Comparison of ENCODE assay signal across 9 mouse cellular contexts in genomic region chr15:25446155-25446487, GRCm38 (mm10). TPM values are rescaled to one million over a fixed set of nuclear protein-coding genes. Genes with fewer than 3 reads are reported as not detected.
A peak's percentile ranks its signal among the peaks of the same experiment; 100 is the strongest.
DNase-seq lines count a peak whose midpoint lies in the region; ATAC-seq lines count a peak whose summit lies in the region.
"Had no signal": no experiment of that assay in that cellular context is flagged by ENCODE, and none has a peak within 500 bp of the region (broad histone marks: within the 10 kb centered on the region; RNA-seq: fewer than 3 reads in every experiment).

No protein-coding gene starts in this region.

- no peaks in the 10 kb centered on the region for H3K36me3 ChIP-seq in kidney, embryonic 15.5 days
- no peaks in the 10 kb centered on the region for H3K36me3 ChIP-seq in embryonic facial prominence, embryonic 14.5 days (ENCODE audit: control insufficient read depth, insufficient read depth, low read length)
- H3K36me3 ChIP-seq in hindbrain, embryonic 16.5 days (ENCODE audit: control insufficient read depth, insufficient read depth, low read length), result no peaks in the 10 kb centered on the region
- no peaks in the 10 kb centered on the region for H3K36me3 ChIP-seq in midbrain, embryonic 15.5 days (replicated peaks)

- no peak for ATAC-seq in kidney, embryonic 15.5 days (replicated peaks; ENCODE audit: low FRiP score)
- ATAC-seq in embryonic facial prominence, embryonic 14.5 days (ENCODE audit: low read depth), result no peak
- ATAC-seq in hindbrain, embryonic 16.5 days, result peak; percentile 16; the same call in 1 of the 2 replicates
- 0 out of 2 replicates have a peak, but pooled peaks have one; percentile 10 for ATAC-seq in midbrain, embryonic 15.5 days (replicated peaks)
- no peak for ATAC-seq in CD4-positive, CD25-positive, alpha-beta regulatory T cell, adult 4 months

- no peak overlapping the region for H3K9ac ChIP-seq in kidney, embryonic 15.5 days
- no peak overlapping the region for H3K9ac ChIP-seq in embryonic facial prominence, embryonic 14.5 days (ENCODE audit: low read depth, low read length)
- H3K9ac ChIP-seq in hindbrain, embryonic 16.5 days (ENCODE audit: low read depth, low read length), result no peak overlapping the region
- no peak overlapping the region; the same call in 1 of the 2 replicates for H3K9ac ChIP-seq in midbrain, embryonic 15.5 days

- 0 out of 2 replicates have a peak overlapping the region, but pooled peaks have one; percentile 0 for H3K4me3 ChIP-seq in kidney, embryonic 15.5 days (replicated peaks)
- no peak overlapping the region; the same call in 1 of the 2 replicates for H3K4me3 ChIP-seq in embryonic facial prominence, embryonic 14.5 days (ENCODE audit: low read depth, low read length)
- no peak overlapping the region for H3K4me3 ChIP-seq in hindbrain, embryonic 16.5 days (ENCODE audit: low read length)
- H3K4me3 ChIP-seq in midbrain, embryonic 15.5 days, result no peak overlapping the region

- H3K4me2 ChIP-seq in kidney, embryonic 15.5 days, result peak overlapping the region; percentile 50
- H3K4me2 ChIP-seq in embryonic facial prominence, embryonic 14.5 days (ENCODE audit: low read depth, low read length), result peak overlapping the region; percentile 47
- peak overlapping the region; percentile 39 for H3K4me2 ChIP-seq in hindbrain, embryonic 16.5 days (ENCODE audit: low read length)
- H3K4me2 ChIP-seq in midbrain, embryonic 15.5 days, result peak overlapping the region; percentile 36

- 25% methylated on average over 8 of the region's 8 CpGs for WGBS in kidney, embryonic 15.5 days
- WGBS in embryonic facial prominence, embryonic 14.5 days, result 17% methylated on average over 8 of the region's 8 CpGs
- 35% methylated on average over 8 of the region's 8 CpGs for WGBS in hindbrain, embryonic 16.5 days
- WGBS in midbrain, embryonic 15.5 days, result 30% methylated on average over 8 of the region's 8 CpGs

- H3K27me3 ChIP-seq in kidney, embryonic 15.5 days, result no peaks in the 10 kb centered on the region
- no peaks in the 10 kb centered on the region for H3K27me3 ChIP-seq in embryonic facial prominence, embryonic 14.5 days (replicated peaks; ENCODE audit: control insufficient read depth, insufficient read depth, low read length)
- no peaks in the 10 kb centered on the region for H3K27me3 ChIP-seq in hindbrain, embryonic 16.5 days (replicated peaks; ENCODE audit: control insufficient read depth, insufficient read depth, low read length)
- no peaks in the 10 kb centered on the region for H3K27me3 ChIP-seq in midbrain, embryonic 15.5 days (replicated peaks)

- no peaks in the 10 kb centered on the region for H3K9me3 ChIP-seq in kidney, embryonic 15.5 days (replicated peaks)
- H3K9me3 ChIP-seq in embryonic facial prominence, embryonic 14.5 days (ENCODE audit: control insufficient read depth, low read length), result no peaks in the 10 kb centered on the region
- H3K9me3 ChIP-seq in hindbrain, embryonic 16.5 days (ENCODE audit: control insufficient read depth, low read length), result no peaks in the 10 kb centered on the region
- H3K9me3 ChIP-seq in midbrain, embryonic 15.5 days, result no peaks in the 10 kb centered on the region

- peak overlapping the region; percentile 1; the same call in 1 of the 2 replicates for H3K27ac ChIP-seq in kidney, embryonic 15.5 days
- no peak overlapping the region for H3K27ac ChIP-seq in embryonic facial prominence, embryonic 14.5 days (replicated peaks; ENCODE audit: low read depth, low read length)
- no peak overlapping the region for H3K27ac ChIP-seq in hindbrain, embryonic 16.5 days (ENCODE audit: low read depth, low read length)
- H3K27ac ChIP-seq in midbrain, embryonic 15.5 days, result no peak overlapping the region

- peaks cover 48% of the 10 kb centered on the region for H3K4me1 ChIP-seq in kidney, embryonic 15.5 days
- peaks cover 10% of the 10 kb centered on the region for H3K4me1 ChIP-seq in embryonic facial prominence, embryonic 14.5 days (ENCODE audit: control insufficient read depth, insufficient read depth, low read length)
- H3K4me1 ChIP-seq in hindbrain, embryonic 16.5 days (ENCODE audit: control insufficient read depth, insufficient read depth, low read depth, low read length), result peaks cover 11% of the 10 kb centered on the region
- H3K4me1 ChIP-seq in midbrain, embryonic 15.5 days, result peaks cover 17% of the 10 kb centered on the region

- DNase-seq in kidney, postnatal 4 days, result no peak
- DNase-seq in embryonic facial prominence, embryonic 14.5 days (ENCODE audit: low spot score), result no peak
- no peak for DNase-seq in left cerebral cortex, adult 9 months (ENCODE audit: low spot score in 2 of 2)
- no peak for DNase-seq in spleen, postnatal 10 days (ENCODE audit: low spot score in 2 of 2)
- DNase-seq: adrenal gland, postnatal 14 days had no signal

RNA-seq across cellular contexts. Expression of gene Basp1, which starts 32.6 kb away (rescaled TPM):
- polyA plus RNA-seq in kidney, embryonic 15.5 days (2015; fragmentation: Nextera tagmentation; extraction: Ambion mirVana), result 26.1 and 29.5 TPM in 2 replicates
- polyA plus RNA-seq in embryonic facial prominence, embryonic 14.5 days (2014; fragmentation: Nextera tagmentation; extraction: Ambion mirVana), result 52.6 and 57.0 TPM in 2 replicates
- polyA plus RNA-seq in hindbrain, embryonic 16.5 days (2015; fragmentation: Nextera tagmentation; extraction: Ambion mirVana), result 148 and 150 TPM in 2 replicates
- polyA plus RNA-seq in midbrain, embryonic 15.5 days (2015; fragmentation: Nextera tagmentation; extraction: Ambion mirVana), result 375 and 400 TPM in 2 replicates
- under 1 TPM; 0.33 to 0.50 TPM for polyA plus RNA-seq in CD4-positive, CD25-positive, alpha-beta regulatory T cell, adult 4 months (2017; shearing (Covaris generic))

Comparison
In these comparisons a context has a peak if more than half of its experiments do, and no peak if none do; other contexts are left out.
1. ATAC-seq: peak in hindbrain, embryonic 16.5 days (single experiment) and midbrain, embryonic 15.5 days (single experiment); none in kidney, embryonic 15.5 days (single experiment), embryonic facial prominence, embryonic 14.5 days (single experiment) and CD4-positive, CD25-positive, alpha-beta regulatory T cell, adult 4 months (single experiment).
2. RNA of gene Basp1, which starts 32.6 kb away (polyA plus RNA-seq): 375 to 400 TPM in midbrain, embryonic 15.5 days, 148 to 150 TPM in hindbrain, embryonic 16.5 days, 52.6 to 57.0 TPM in embryonic facial prominence, embryonic 14.5 days and 26.1 to 29.5 TPM in kidney, embryonic 15.5 days; 0.33 to 0.50 TPM in CD4-positive, CD25-positive, alpha-beta regulatory T cell, adult 4 months; every median in the first group is over 10 times any median in the second.
3. Peak in every context shown above with its lines, with median percentiles within 50 percentile points of each other: H3K4me2 ChIP-seq.